Mouse (Mus musculus) G1E (cell line): ENCODE measurements around the gene Atf6b.

Experiments used
- CTCF ChIP-seq: IDR thresholded peaks from 2 replicates; pipeline ENCODE4 v1.5.1; 2012; ENCODE audit warnings: low read depth, low read length, inconsistent platforms, mixed read lengths
- GATA1 ChIP-seq: IDR thresholded peaks from 2 replicates; pipeline ENCODE4 v1.6.1; 2012; ENCODE audit warnings: borderline replicate concordance, low read length, inconsistent platforms, mixed read lengths
- TAL1 ChIP-seq: conservative IDR thresholded peaks from 2 replicates; pipeline ENCODE4 v1.6.1; 2012; ENCODE audit warnings: low read depth, low read length, inconsistent platforms, mixed read lengths

- TF ChIP-seq CTCF (no peak), GATA1 (no peak), TAL1 (no peak)
These were observed 25.4 kb downstream of the Atf6b start for GRCm38 (mm10) chr17:34672246-34672792.
